In genomic region chr1:105274500-105275194, GRCm38 (mm10) we compare ENCODE assay signal across 31 mouse cellular contexts.
DNase-seq lines count a peak whose midpoint lies in the region; ATAC-seq and TF ChIP-seq lines count a peak whose summit lies in the region.
"Had no signal": no experiment of that assay in that cellular context is flagged by ENCODE, and none has a peak within 500 bp of the region (broad histone marks: within the 10 kb centered on the region; RNA-seq: fewer than 3 reads in every experiment).

No protein-coding gene starts in this region.

- no peaks in the 10 kb centered on the region for H3K27me3 ChIP-seq in hindbrain, embryonic 13.5 days
- H3K27me3 ChIP-seq in hindbrain, embryonic 11.5 days (ENCODE audit: control insufficient read depth, insufficient read depth, low read length): no peaks in the 10 kb centered on the region
- peaks cover 83% of the 10 kb centered on the region for H3K27me3 ChIP-seq in CH12.LX (replicated peaks)
- no peaks in the 10 kb centered on the region for H3K27me3 ChIP-seq in liver, postnatal 0 days (ENCODE audit: insufficient read depth, low read length)
- H3K27me3 ChIP-seq: forebrain, embryonic 12.5 days; heart, embryonic 12.5 days; kidney, embryonic 15.5 days had no signal

- no peak for TF ChIP-seq POLR2A in CH12.LX (IDR thresholded peaks at IDR 0.05; ENCODE audit: low read depth, low read length)

- no peaks in the 10 kb centered on the region for H3K9me3 ChIP-seq in hindbrain, embryonic 13.5 days
- no peaks in the 10 kb centered on the region for H3K9me3 ChIP-seq in hindbrain, embryonic 11.5 days (ENCODE audit: control insufficient read depth, low read length)
- H3K9me3 ChIP-seq in CH12.LX (replicated peaks; ENCODE audit: low read length): no peaks in the 10 kb centered on the region
- H3K9me3 ChIP-seq in liver, postnatal 0 days (ENCODE audit: low read length): no peaks in the 10 kb centered on the region
- H3K9me3 ChIP-seq: forebrain, embryonic 12.5 days; heart, embryonic 12.5 days; kidney, embryonic 15.5 days had no signal

- no peak overlapping the region for H3K27ac ChIP-seq in hindbrain, embryonic 13.5 days
- no peak overlapping the region for H3K27ac ChIP-seq in hindbrain, embryonic 11.5 days (ENCODE audit: low read depth, low read length)
- H3K27ac ChIP-seq in CH12.LX (ENCODE audit: insufficient read depth, low read depth): no peak overlapping the region
- H3K27ac ChIP-seq in liver, postnatal 0 days (ENCODE audit: low read depth): no peak overlapping the region
- H3K27ac ChIP-seq: forebrain, embryonic 12.5 days; kidney, embryonic 15.5 days; liver, embryonic 14.5 days had no signal

- H3K4me3 ChIP-seq in hindbrain, embryonic 13.5 days: no peak overlapping the region
- no peak overlapping the region for H3K4me3 ChIP-seq in hindbrain, embryonic 11.5 days (ENCODE audit: low read depth, low read length)
- no peak overlapping the region for H3K4me3 ChIP-seq in CH12.LX (replicated peaks in 1 of 3; ENCODE audit: low read depth in 2 of 3, low read length in 2 of 3, poor library complexity in 1 of 3)
- no peak overlapping the region for H3K4me3 ChIP-seq in liver, postnatal 0 days (ENCODE audit: low read depth, low read length)
- H3K4me3 ChIP-seq: erythroblast, embryonic 14.5 days; forebrain, embryonic 12.5 days; heart, embryonic 12.5 days; kidney, embryonic 15.5 days had no signal

- dilution Hi-C loops in CH12.LX (cut with MboI; ENCODE audit: extremely low pct_ligation_motif_present, extremely low pct_unique_long_range_greater_than_20kb, low sequenced_read_pairs): no loop called here

- H3K4me2 ChIP-seq in hindbrain, embryonic 13.5 days: no peak overlapping the region
- no peak overlapping the region for H3K4me2 ChIP-seq in hindbrain, embryonic 11.5 days (replicated peaks; ENCODE audit: low read depth, low read length)
- no peak overlapping the region for H3K4me2 ChIP-seq in CH12.LX (ENCODE audit: insufficient read depth, low read depth, poor library complexity, severe bottlenecking)
- H3K4me2 ChIP-seq in liver, postnatal 0 days (ENCODE audit: low read depth, low read length): no peak overlapping the region
- H3K4me2 ChIP-seq: forebrain, embryonic 12.5 days; heart, embryonic 12.5 days; kidney, embryonic 15.5 days; lung, embryonic 14.5 days had no signal

- peak; percentile 36; the same call in 1 of the 2 replicates for ATAC-seq in hindbrain, embryonic 13.5 days (ENCODE audit: low FRiP score)
- no peak for ATAC-seq in hindbrain, embryonic 11.5 days (ENCODE audit: low FRiP score)
- ATAC-seq in neutrophil, adult 5-6 weeks (ENCODE audit: extremely low read depth, insufficient number of reproducible peaks, low FRiP score, poor library complexity, severe bottlenecking): peak; percentile 91
- ATAC-seq in megakaryocyte-erythroid progenitor cell, adult 5-6 weeks (replicated peaks; ENCODE audit: low FRiP score, low TSS enrichment, poor library complexity, severe bottlenecking): no peak
- no peak for ATAC-seq in liver, postnatal 0 days
- ATAC-seq: activated CD4-positive, CD25-positive, alpha-beta regulatory T cell, adult 4 months; forebrain, postnatal 0 days; inflammation-experienced regulatory T-cells, adult 6 months had no signal

- no peak for TF ChIP-seq EP300 in CH12.LX (IDR thresholded peaks at IDR 0.05; ENCODE audit: low read length)
- TF ChIP-seq EP300 in liver, postnatal 0 days (IDR thresholded peaks at IDR 0.05; ENCODE audit: low read depth): no peak

- DNase-seq in hindbrain, embryonic 11.5 days (ENCODE audit: low spot score): no peak
- peak; percentile 1 for DNase-seq in spleen, adult 12 weeks (ENCODE audit: low spot score)
- no peak for DNase-seq in spleen, postnatal 10 days (ENCODE audit: low spot score in 2 of 2)
- DNase-seq in CH12.LX (ENCODE audit: extremely low read depth): peak; percentile 21
- no peak for DNase-seq in liver, postnatal 0 days
- DNase-seq: adrenal gland, adult 2 months; adrenal gland, postnatal 36 days; cerebellum, adult 18-20 months; cerebellum, postnatal 10 days; forebrain, postnatal 0 days; gastrocnemius, postnatal 14 days; heart, adult 18-20 months; heart, postnatal 4 days; kidney, adult 11 months; kidney, postnatal 25 days; liver; lung, embryonic 14.5 days; lung, postnatal 14 days; right cerebral cortex, postnatal 25 days; thymus, adult 2 months; thymus, postnatal 36 days had no signal

- 90% methylated on average over 3 of the region's 3 CpGs for WGBS in hindbrain, embryonic 13.5 days
- WGBS in hindbrain, embryonic 11.5 days: 91% methylated on average over 3 of the region's 3 CpGs
- 64% methylated on average over 3 of the region's 3 CpGs for WGBS in liver, postnatal 0 days (ENCODE audit: insufficient replicate concordance)

- H3K36me3 ChIP-seq in hindbrain, embryonic 13.5 days: no peaks in the 10 kb centered on the region
- H3K36me3 ChIP-seq in hindbrain, embryonic 11.5 days (ENCODE audit: control insufficient read depth, insufficient read depth, low read length): no peaks in the 10 kb centered on the region
- H3K36me3 ChIP-seq in CH12.LX (replicated peaks in 1 of 2; ENCODE audit: control insufficient read depth in 1 of 2, insufficient read depth in 1 of 2, low read length in 1 of 2): no peaks in the 10 kb centered on the region
- no peaks in the 10 kb centered on the region for H3K36me3 ChIP-seq in liver, postnatal 0 days (replicated peaks; ENCODE audit: insufficient read depth, low read length)
- H3K36me3 ChIP-seq: forebrain, embryonic 12.5 days; heart, embryonic 12.5 days; kidney, embryonic 15.5 days had no signal

- in situ Hi-C loops in CH12.LX (cut with MboI; ENCODE audit: low pct_ligation_motif_present, low pct_unique_long_range_greater_than_20kb, low sequenced_read_pairs): no loop called here

- no peak for TF ChIP-seq RAD21 in CH12.LX (IDR thresholded peaks at IDR 0.05; ENCODE audit: low read depth, low read length)

- no peaks in the 10 kb centered on the region for H3K4me1 ChIP-seq in hindbrain, embryonic 13.5 days (replicated peaks)
- no peaks in the 10 kb centered on the region for H3K4me1 ChIP-seq in hindbrain, embryonic 11.5 days (replicated peaks; ENCODE audit: control insufficient read depth, insufficient read depth, low read length)
- peaks cover 9% of the 10 kb centered on the region in 2 experiments for H3K4me1 ChIP-seq in CH12.LX (ENCODE audit: control insufficient read depth in 1 of 2, insufficient read depth in 2 of 2)
- H3K4me1 ChIP-seq in liver, postnatal 0 days (ENCODE audit: insufficient read depth): no peaks in the 10 kb centered on the region
- H3K4me1 ChIP-seq: forebrain, embryonic 12.5 days; heart, embryonic 12.5 days; kidney, embryonic 15.5 days had no signal

- no peak for TF ChIP-seq CTCF in CH12.LX (conservative IDR thresholded peaks at IDR 0.05 in 1 of 2, IDR thresholded peaks at IDR 0.05 in 1 of 2; ENCODE audit: low read depth in 2 of 2, low read length in 2 of 2)
- no peak for TF ChIP-seq CTCF in liver, postnatal 0 days (IDR thresholded peaks at IDR 0.05; ENCODE audit: low read depth)

- no peaks in the 10 kb centered on the region for H3K79me2 ChIP-seq in CH12.LX (replicated peaks; ENCODE audit: control insufficient read depth, extremely low read depth, insufficient read depth, poor library complexity, severe bottlenecking)

- no peak overlapping the region for H3K9ac ChIP-seq in hindbrain, embryonic 13.5 days
- H3K9ac ChIP-seq in hindbrain, embryonic 11.5 days (ENCODE audit: low read depth, low read length): no peak overlapping the region
- H3K9ac ChIP-seq in CH12.LX (ENCODE audit: insufficient read depth, low read depth): no peak overlapping the region
- H3K9ac ChIP-seq in liver, postnatal 0 days (replicated peaks): no peak overlapping the region
- H3K9ac ChIP-seq: forebrain, embryonic 12.5 days; forebrain, postnatal 0 days; heart, embryonic 12.5 days; kidney, embryonic 15.5 days; liver, embryonic 14.5 days; lung, embryonic 14.5 days had no signal

TF ChIP-seq in CH12.LX, 34 proteins besides CTCF, POLR2A, EP300 and RAD21:
- no peak for TF ChIP-seq TBP (conservative IDR thresholded peaks at IDR 0.05; ENCODE audit: low read depth, low read length)
- TF ChIP-seq GABPA (IDR thresholded peaks at IDR 0.05; ENCODE audit: insufficient replicate concordance, low read depth, low read length): no peak
- no peak for TF ChIP-seq MAX (IDR thresholded peaks at IDR 0.05; ENCODE audit: low read length)
- TF ChIP-seq JUND (conservative IDR thresholded peaks at IDR 0.05; ENCODE audit: low read depth, low read length): no peak
- no peak for TF ChIP-seq E2F4 (IDR thresholded peaks at IDR 0.05; ENCODE audit: insufficient replicate concordance, low read depth, low read length)
- TF ChIP-seq USF1 (IDR thresholded peaks at IDR 0.05; ENCODE audit: low read depth, low read length): no peak
- no peak for TF ChIP-seq HCFC1 (IDR thresholded peaks at IDR 0.05; ENCODE audit: low read depth, low read length)
- TF ChIP-seq NELFE (IDR thresholded peaks at IDR 0.05; ENCODE audit: low read depth, low read length): no peak
- no peak for TF ChIP-seq POLR2AphosphoS2 (IDR thresholded peaks at IDR 0.05; ENCODE audit: low read depth, low read length)
- no peak for TF ChIP-seq JUN (IDR thresholded peaks at IDR 0.05; ENCODE audit: insufficient read depth, low read depth, low read length)
- TF ChIP-seq BHLHE40 (IDR thresholded peaks at IDR 0.05; ENCODE audit: low read depth, low read length): no peak
- no peak for TF ChIP-seq MAFK (IDR thresholded peaks at IDR 0.05; ENCODE audit: insufficient replicate concordance, low read length)
- TF ChIP-seq SIN3A (IDR thresholded peaks at IDR 0.05; ENCODE audit: low read length): no peak
- no peak for TF ChIP-seq ELF1 (IDR thresholded peaks at IDR 0.05; ENCODE audit: low read depth, low read length)
- TF ChIP-seq USF2 (conservative IDR thresholded peaks at IDR 0.05; ENCODE audit: low read depth, low read length): no peak
- no peak for TF ChIP-seq SMC3 (IDR thresholded peaks at IDR 0.05; ENCODE audit: low read depth, low read length)
- no peak for TF ChIP-seq TCF12 (IDR thresholded peaks at IDR 0.05; ENCODE audit: low read depth, low read length)
- TF ChIP-seq CHD2 (IDR thresholded peaks at IDR 0.05; ENCODE audit: low read length): no peak
- no peak for TF ChIP-seq ZMIZ1 (IDR thresholded peaks at IDR 0.05; ENCODE audit: low read depth, low read length)
- no peak for TF ChIP-seq CHD1 (IDR thresholded peaks at IDR 0.05; ENCODE audit: low read depth, low read length)

Comparison
In these comparisons a context has a peak if more than half of its experiments do, and no peak if none do; other contexts are left out.
1. ATAC-seq: peak in hindbrain, embryonic 13.5 days (single experiment) and neutrophil, adult 5-6 weeks (single experiment); none in hindbrain, embryonic 11.5 days (single experiment), megakaryocyte-erythroid progenitor cell, adult 5-6 weeks (single experiment) and liver, postnatal 0 days (single experiment).
2. DNase-seq: peak in spleen, adult 12 weeks (single experiment) and CH12.LX (single experiment); none in hindbrain, embryonic 11.5 days (single experiment), spleen, postnatal 10 days (0 of 2) and liver, postnatal 0 days (single experiment).